Mouse (Mus musculus) spleen, postnatal 36 days (tissue): ENCODE data around the gene Disp2.

ENCODE experiments used
- DNase-seq, 2 experiments: peaks; one replicate each; pipeline ENCODE4 v3.0.0; 2022; ENCODE audit warnings: low spot score in 2 of 2, mixed read lengths in 1 of 2

The Disp2 gene

DNA sequence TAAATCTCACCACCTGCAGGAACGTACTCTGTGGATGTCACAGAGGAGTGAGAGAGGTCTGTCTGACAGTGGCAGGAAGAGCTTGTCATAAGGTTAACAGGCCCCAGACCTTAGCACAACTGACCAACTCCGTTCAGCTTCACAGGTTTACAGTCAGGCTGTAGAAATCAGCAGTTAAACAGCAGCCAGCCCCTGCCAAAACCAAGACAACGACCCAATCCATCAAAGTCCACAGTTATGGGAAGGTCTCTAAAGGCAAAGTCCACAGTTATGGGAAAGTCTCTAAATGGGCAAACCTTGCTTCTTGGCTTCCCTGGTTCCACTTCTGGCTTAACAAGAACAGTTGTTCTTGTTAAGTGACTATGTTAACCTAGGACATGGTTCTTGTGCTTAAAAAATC is 64.9 kb downstream of the Disp2 start:
- no peak for DNase-seq

DNA sequence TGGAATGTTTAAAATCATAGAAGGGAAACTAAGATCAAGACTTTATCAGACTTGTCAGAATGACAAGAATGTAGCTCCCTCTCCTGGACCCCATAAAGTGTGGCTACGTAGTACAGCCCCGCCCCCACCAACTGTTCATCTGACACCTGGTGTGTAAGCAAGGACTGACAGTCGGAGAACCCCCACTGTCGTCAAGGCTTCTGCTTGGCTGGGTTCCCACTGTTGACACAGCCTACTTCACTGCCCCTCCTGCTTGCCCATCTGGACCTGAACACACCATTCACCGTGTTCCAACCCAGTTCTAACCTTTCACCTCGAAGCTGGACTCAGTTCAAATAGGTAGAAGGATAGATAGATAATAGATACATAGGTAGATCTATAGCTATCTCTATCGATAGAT is 66.7 kb downstream of the Disp2 start:
- DNase-seq = peak; percentile 23 to 24

DNA sequence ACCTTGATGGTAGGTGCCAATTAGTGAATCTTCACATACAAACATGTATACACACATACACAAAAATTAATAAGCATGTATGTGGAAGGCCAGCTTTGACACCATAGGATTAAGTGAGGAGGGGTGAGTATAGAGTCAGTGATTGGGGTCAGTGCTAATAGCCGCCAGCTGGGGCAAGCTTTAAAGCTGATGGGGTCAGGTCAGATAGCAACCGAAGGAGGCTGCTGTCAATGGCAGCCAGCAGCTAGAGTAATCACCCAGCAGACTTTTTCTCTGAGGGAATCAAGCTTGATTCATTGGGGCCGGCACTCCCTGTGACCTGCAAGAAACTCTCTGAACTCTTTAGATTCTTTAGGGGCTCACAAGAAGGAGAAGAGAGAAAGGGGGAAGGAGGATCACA is 72.2 kb downstream of the Disp2 start:
- DNase-seq = no peak
